Mouse (Mus musculus) left cerebral cortex, adult 6 months (tissue): Measurements from ENCODE around the gene Gpr4. TPM values are rescaled to one million over a fixed set of nuclear protein-coding genes. Genes with fewer than 3 reads are reported as not detected.

ENCODE experiments used
- long read RNA-seq, 2 experiments: library from polyadenylated mRNA; unstranded; transcript quantifications; one replicate each; pipeline ENCODE4 v2.0.0; 2019 to 2020
- polyA plus RNA-seq: library from polyadenylated mRNA; unstranded; fragments of <200 nt; fragmentation: Nextera tagmentation; gene quantifications from 2 replicates; pipeline ENCODE4 v1.2.3, GENCODE M21; 2021

Gpr4 gene
- polyA plus RNA-seq: 1.8 and 2.5 TPM in 2 replicates
- long read RNA-seq, experiment 1, partial matches to known transcripts: 0 of 1 reads
- long read RNA-seq, experiment 1, other reads (novel, unspliced or antisense): 1 of 1 reads
- long read RNA-seq, experiment 2, partial matches to known transcripts: 0 of 1 reads
- long read RNA-seq, experiment 2, other reads (novel, unspliced or antisense): 1 of 1 reads

GRCm38 (mm10) chr7:19211996-19212755 lies at the start of gene Gpr4:
TSS of gene Gpr4 (plus strand) at chr7:19212538.

GRCm38 (mm10) chr7:19165656-19166423 lies 46.5 kb upstream of the Gpr4 start, which contains the start of gene Gipr:
TSS of gene Gipr (minus strand) at chr7:19166127.

GRCm38 (mm10) chr7:19175708-19176515 lies 36.4 kb upstream of the Gpr4 start, which contains the start of gene Eml2:
TSS of gene Eml2 (plus strand) at chr7:19176421.

GRCm38 (mm10) chr7:19227883-19228792 lies 15.8 kb downstream of the Gpr4 start, which contains the start of gene Opa3:
TSS of gene Opa3 (plus strand) at chr7:19228334.

GRCm38 (mm10) chr7:19271238-19272172 lies 59.2 kb downstream of the Gpr4 start, which contains the start of gene Vasp:
TSS of gene Vasp (minus strand) at chr7:19271817.

Other genes starting within 250 kb of the Gpr4 start
- gene Nanos2, start 225.1 kb upstream of the Gpr4 start, polyA plus RNA-seq: not detected in 2 replicates
- 5.9 and 13.0 TPM in 2 replicates for gene Mypop, start 221.3 kb upstream of the Gpr4 start, polyA plus RNA-seq
- 4.8 and 14.9 TPM in 2 replicates for gene Irf2bp1, start 208.5 kb upstream of the Gpr4 start, polyA plus RNA-seq
- gene Foxa3, start 189.0 kb upstream of the Gpr4 start, polyA plus RNA-seq: not detected in 2 replicates
- gene Sympk, start 188.2 kb upstream of the Gpr4 start, polyA plus RNA-seq: 20.1 and 45.0 TPM in 2 replicates
- 0.18 and 0.29 TPM in 2 replicates for gene Rsph6a, start 157.8 kb upstream of the Gpr4 start, polyA plus RNA-seq
- 25.7 and 29.1 TPM in 2 replicates for gene Dmwd, start 136.3 kb upstream of the Gpr4 start, polyA plus RNA-seq
- 1.9 and 2.4 TPM in 2 replicates for gene Dmpk, start 128.7 kb upstream of the Gpr4 start, polyA plus RNA-seq
- gene Six5, start 117.9 kb upstream of the Gpr4 start, polyA plus RNA-seq: 0.27 and 0.61 TPM in 2 replicates
- 0.13 and 0.16 TPM in 2 replicates for gene Gm4969, start 94.2 kb upstream of the Gpr4 start, polyA plus RNA-seq
- gene Fbxo46, start 92.7 kb upstream of the Gpr4 start, polyA plus RNA-seq: 6.4 and 7.1 TPM in 2 replicates
- gene Qpctl, start 63.2 kb upstream of the Gpr4 start, polyA plus RNA-seq: 11.1 and 12.7 TPM in 2 replicates
- gene Snrpd2, start 62.8 kb upstream of the Gpr4 start, polyA plus RNA-seq: 128 and 132 TPM in 2 replicates
- 0.24 TPM in 1 of 2 replicates, not detected in the other for gene Gipr, start 46.4 kb upstream of the Gpr4 start, polyA plus RNA-seq
- 7.2 TPM in 2 replicates for gene Eml2, start 36.1 kb upstream of the Gpr4 start, polyA plus RNA-seq
- gene Opa3, start 15.8 kb downstream of the Gpr4 start, polyA plus RNA-seq: 38.5 and 40.0 TPM in 2 replicates
- gene Vasp, start 59.3 kb downstream of the Gpr4 start, polyA plus RNA-seq: 1.1 and 1.6 TPM in 2 replicates
- gene Ppm1n, start 67.5 kb downstream of the Gpr4 start, polyA plus RNA-seq: not detected in 2 replicates
- 28.0 and 79.4 TPM in 2 replicates for gene Rtn2, start 70.1 kb downstream of the Gpr4 start, polyA plus RNA-seq
- gene Fosb, start 97.5 kb downstream of the Gpr4 start, polyA plus RNA-seq: 1.2 and 3.1 TPM in 2 replicates
- gene Ercc1, start 132.2 kb downstream of the Gpr4 start, polyA plus RNA-seq: 44.3 and 59.0 TPM in 2 replicates
- 15.0 and 15.5 TPM in 2 replicates for gene Cd3eap, start 146.9 kb downstream of the Gpr4 start, polyA plus RNA-seq
- gene Ppp1r13l, start 147.2 kb downstream of the Gpr4 start, polyA plus RNA-seq: 0.76 and 2.5 TPM in 2 replicates
- gene Ercc2, start 169.5 kb downstream of the Gpr4 start, polyA plus RNA-seq: 3.6 and 6.7 TPM in 2 replicates
- 1.6 TPM in 2 replicates for gene Klc3, start 191.6 kb downstream of the Gpr4 start, polyA plus RNA-seq
- gene Ckm, start 192.2 kb downstream of the Gpr4 start, polyA plus RNA-seq: 0.15 and 0.31 TPM in 2 replicates
- gene Mark4, start 246.3 kb downstream of the Gpr4 start, polyA plus RNA-seq: 6.0 and 12.2 TPM in 2 replicates